Mouse (Mus musculus) CH12.LX (cell line): ENCODE data around the gene Vps37b.

ENCODE experiments used
- BHLHE40 ChIP-seq: IDR thresholded peaks from 2 replicates; pipeline ENCODE4 v1.6.1; 2011; ENCODE audit warnings: mild to moderate bottlenecking, low read depth, low read length, improper control_type of control experiment
- CTCF ChIP-seq, 2 experiments: IDR thresholded peaks in 1 of 2; conservative IDR thresholded peaks in 1 of 2; 2 replicates each; pipeline ENCODE4 v1.5.1; 2011 to 2012; ENCODE audit warnings: low read depth in 2 of 2, low read length in 2 of 2, improper control_type of control experiment in 1 of 2, inconsistent platforms in 1 of 2, mild to moderate bottlenecking in 1 of 2, moderate library complexity in 1 of 2
- EP300 ChIP-seq: IDR thresholded peaks from 2 replicates; pipeline ENCODE4 v1.6.1; 2011; ENCODE audit warnings: low read length, improper control_type of control experiment
- HCFC1 ChIP-seq: IDR thresholded peaks from 2 replicates; pipeline ENCODE4 v1.6.1; 2012; ENCODE audit warnings: low read depth, mild to moderate bottlenecking, inconsistent platforms, low read length, improper control_type of control experiment
- JUN ChIP-seq: IDR thresholded peaks from 2 replicates; pipeline ENCODE4 v1.6.1; 2011; ENCODE audit warnings: low read depth, mild to moderate bottlenecking, low read length, improper control_type of control experiment, moderate library complexity; ENCODE audit not compliant: insufficient read depth
- JUND ChIP-seq: conservative IDR thresholded peaks from 2 replicates; pipeline ENCODE4 v1.6.1; 2011; ENCODE audit warnings: low read depth, low read length, improper control_type of control experiment
- MAX ChIP-seq: IDR thresholded peaks from 2 replicates; pipeline ENCODE4 v1.6.1; 2011; ENCODE audit warnings: low read length, improper control_type of control experiment
- POLR2A ChIP-seq: IDR thresholded peaks from 2 replicates; pipeline ENCODE4 v1.6.1; 2011; ENCODE audit warnings: low read depth, mild to moderate bottlenecking, improper control_type of control experiment, low read length
- RAD21 ChIP-seq: IDR thresholded peaks from 2 replicates; pipeline ENCODE4 v1.6.1; 2011; ENCODE audit warnings: low read depth, mild to moderate bottlenecking, low read length, improper control_type of control experiment, moderate library complexity
- SMC3 ChIP-seq: IDR thresholded peaks from 2 replicates; pipeline ENCODE4 v1.6.1; 2011; ENCODE audit warnings: low read depth, low read length, improper control_type of control experiment
- TCF12 ChIP-seq: IDR thresholded peaks from 2 replicates; pipeline ENCODE4 v1.6.1; 2014; ENCODE audit warnings: low read depth, mild to moderate bottlenecking, inconsistent platforms, low read length, improper control_type of control experiment
- ZC3H11A ChIP-seq: IDR thresholded peaks from 2 replicates; pipeline ENCODE4 v1.6.1; 2012; ENCODE audit warnings: low read depth, mild to moderate bottlenecking, inconsistent platforms, low read length, improper control_type of control experiment
- ZKSCAN1 ChIP-seq: IDR thresholded peaks from 2 replicates; pipeline ENCODE4 v1.6.1; 2012; ENCODE audit warnings: low read depth, inconsistent platforms, low read length, improper control_type of control experiment, borderline replicate concordance
- ZMIZ1 ChIP-seq: IDR thresholded peaks from 2 replicates; pipeline ENCODE4 v1.6.1; 2012; ENCODE audit warnings: low read depth, mild to moderate bottlenecking, inconsistent platforms, low read length, improper control_type of control experiment

DNA sequence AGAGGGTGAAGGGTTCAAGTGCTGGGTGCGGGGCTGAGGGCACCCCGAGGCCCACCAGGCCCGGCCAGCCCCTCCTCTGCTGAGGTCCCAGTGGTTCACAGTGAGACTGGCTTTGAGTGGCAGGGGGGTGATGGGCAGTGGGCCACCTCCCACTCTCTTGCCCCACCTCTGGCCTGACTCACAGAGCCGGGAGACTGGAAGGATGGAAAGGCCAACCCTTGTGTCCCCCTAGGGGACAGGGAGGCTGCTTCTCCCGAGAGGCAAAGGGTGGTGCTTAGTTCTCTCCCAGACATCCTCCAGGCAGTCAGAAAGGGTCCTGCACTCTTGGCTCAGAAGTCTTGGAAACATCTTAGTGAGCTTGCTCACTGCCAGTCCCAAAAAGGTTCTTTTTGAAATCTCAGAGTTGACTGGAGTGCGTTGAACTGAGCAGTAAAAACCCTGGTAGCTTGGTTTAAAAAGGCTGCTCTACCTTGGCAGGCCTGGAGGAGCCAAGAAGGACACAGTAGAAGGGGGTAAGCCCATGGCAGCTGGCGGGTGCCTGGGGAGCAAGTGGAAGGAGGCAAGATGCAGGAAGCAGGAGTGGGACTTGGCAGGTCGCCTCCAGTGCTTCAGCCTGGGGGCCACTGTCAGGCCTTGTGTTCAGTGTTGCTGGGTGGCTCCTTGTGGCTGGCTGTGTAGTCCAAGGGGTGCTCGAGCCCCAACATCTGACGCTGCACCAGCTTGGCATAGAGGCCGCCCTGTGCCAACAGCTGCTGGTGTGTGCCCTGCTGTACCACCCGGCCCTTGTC is 30.2 kb upstream of the Vps37b start:
- TF ChIP-seq TCF12 (no peak), JUND (no peak), CTCF (conservative IDR thresholded peaks at IDR 0.05 in 1 of 2, IDR thresholded peaks at IDR 0.05 in 1 of 2; ENCODE audit: low read depth in 2 of 2, low read length in 2 of 2) (no peak), POLR2A (no peak), ZC3H11A (no peak), MAX (no peak), JUN (no peak), ZMIZ1 (no peak), EP300 (no peak), SMC3 (no peak), HCFC1 (no peak), BHLHE40 (no peak), ZKSCAN1 (no peak), RAD21 (no peak)
